Mouse (Mus musculus) ES-E14 (cell line): ENCODE results near the gene Ndufaf5.

ENCODE experiments used
- CHD2 ChIP-seq: IDR thresholded peaks from 2 replicates; pipeline ENCODE4 v1.6.1; 2014; ENCODE audit warnings: mild to moderate bottlenecking, low read depth, low read length, inconsistent platforms
- HCFC1 ChIP-seq: IDR thresholded peaks from 2 replicates; pipeline ENCODE4 v1.6.1; 2012; ENCODE audit warnings: low read length, inconsistent platforms, borderline replicate concordance; ENCODE audit not compliant: insufficient read depth
- ZC3H11A ChIP-seq: IDR thresholded peaks from 2 replicates; pipeline ENCODE4 v1.6.1; 2012; ENCODE audit warnings: low read depth, mild to moderate bottlenecking, inconsistent platforms, low read length, borderline replicate concordance

DNA sequence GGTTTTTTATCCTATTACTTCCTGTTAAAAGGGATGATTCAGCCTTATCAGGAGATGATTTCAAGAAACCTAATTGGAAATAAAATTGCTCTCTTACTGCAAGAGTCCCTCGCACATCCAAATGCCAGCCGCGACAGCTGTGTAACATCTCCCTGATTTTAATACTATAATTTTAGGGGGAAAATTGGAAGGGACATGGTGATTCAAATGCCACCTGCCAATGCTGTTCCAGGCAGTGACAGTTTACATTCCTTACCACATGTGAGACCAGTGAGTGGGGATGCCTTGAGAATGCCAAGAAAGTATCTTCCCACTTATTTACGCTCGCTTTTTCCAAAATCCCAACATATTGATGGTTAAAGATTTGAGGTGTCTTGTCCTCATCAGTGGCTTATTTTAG lies 72.7 kb downstream of the Ndufaf5 start:
- no peak for TF ChIP-seq CHD2
- TF ChIP-seq HCFC1: no peak
- no peak for TF ChIP-seq ZC3H11A
